Mouse (Mus musculus) olfactory bulb, adult 2 months (tissue): ENCODE data around the gene Fkbp1a. TPM values are rescaled to one million over a fixed set of nuclear protein-coding genes. Genes with fewer than 3 reads are reported as not detected.
A peak's percentile ranks its signal among the peaks of the same experiment; 100 is the strongest.

ENCODE experiments used
- H3K27ac ChIP-seq: fragments of 200-500 bp; 2 replicates; pipeline ENCODE4 v1.5.1; 2012; ENCODE audit warnings: low read depth, low read length; ENCODE audit not compliant: insufficient read depth
- H3K4me1 ChIP-seq: fragments of 200-500 bp; 2 replicates; pipeline ENCODE4 v1.6.1; 2012; ENCODE audit warnings: low read length; ENCODE audit not compliant: control insufficient read depth, insufficient read depth
- H3K4me3 ChIP-seq: fragments of 200-500 bp; 2 replicates; pipeline ENCODE4 v1.5.1; 2012; ENCODE audit warnings: mild to moderate bottlenecking, low read depth, low read length, moderate library complexity; ENCODE audit not compliant: insufficient read depth
- CTCF ChIP-seq: fragments of 200-500 bp; IDR thresholded peaks from 2 replicates; pipeline ENCODE4 v1.5.1; 2012; ENCODE audit warnings: low read depth, mild to moderate bottlenecking, low read length, moderate library complexity; ENCODE audit not compliant: insufficient read depth
- POLR2A ChIP-seq: fragments of 200-500 bp; IDR thresholded peaks from 2 replicates; pipeline ENCODE4 v1.6.1; 2012; ENCODE audit warnings: mild to moderate bottlenecking, low read depth, low read length, moderate library complexity; ENCODE audit not compliant: insufficient read depth
- WGBS: fragments of 180-500 bp; shearing (Covaris S2); methylation state at CpG from one replicate; pipeline ENCODE4 v1.1.7; 2018; 5-methylcytosine and 5-hydroxymethylcytosine counted together
- polyA plus RNA-seq: library from polyadenylated mRNA; stranded (reverse); fragments of >200 nt; gene quantifications from 2 replicates; pipeline ENCODE4 v1.2.4, GENCODE M21; 2012; ENCODE audit warnings: low replicate concordance; ENCODE audit not compliant: missing spikeins, insufficient read depth, insufficient read length

Fkbp1a gene
- polyA plus RNA-seq, result 795 TPM in 1 of 2 replicates, not detected in the other

- Histone ChIP-seq H3K27ac (peak within 1 kb of the TSS; percentile 83), H3K4me1 (peaks cover 26% of the 10 kb centered on the region), H3K4me3 (peak within 1 kb of the TSS; percentile 87)
- TF ChIP-seq CTCF (no peak), POLR2A (peak; percentile 89)
- WGBS, result 0% methylated on average over 78 of the region's 93 CpGs
Observed at GRCm38 (mm10) chr2:151542323-151543062, at the start of gene Fkbp1a. Fkbp1a (plus strand) TSS chr2:151542483.

- WGBS, result under 1% methylated on average over 73 of the region's 73 CpGs
- no peak within 1 kb of the TSS for H3K27ac ChIP-seq
- H3K4me1 ChIP-seq, result no peaks in the 10 kb centered on the region
- TF ChIP-seq POLR2A (peak; percentile 64), CTCF (peak; percentile 100)
- H3K4me3 ChIP-seq, result peak within 1 kb of the TSS; percentile 92
Observed at GRCm38 (mm10) chr2:151494035-151494803, 48.1 kb upstream of the Fkbp1a start, which contains the start of gene Nsfl1c. Nsfl1c (plus strand) TSS chr2:151494182.

DNA sequence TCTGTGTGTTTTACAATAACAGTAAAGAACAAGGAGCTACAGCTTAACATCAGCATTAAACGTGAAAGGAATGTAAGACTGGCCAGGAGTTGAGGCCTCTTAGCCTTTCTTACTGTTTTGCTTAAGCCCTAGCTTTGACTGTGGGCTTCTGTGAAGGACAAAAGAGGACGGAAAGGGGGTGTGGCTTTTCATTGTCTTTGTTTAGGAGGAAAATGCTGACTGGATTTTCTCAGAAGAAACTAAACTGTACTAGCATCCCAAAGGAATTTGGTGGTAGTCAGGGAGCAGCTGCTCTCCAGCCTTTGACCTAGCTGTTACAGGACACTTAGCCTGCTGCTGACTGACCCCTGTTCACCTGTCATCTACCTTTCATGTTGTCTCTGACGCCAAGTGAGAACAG lies 43.9 kb upstream of the Fkbp1a start:
- TF ChIP-seq POLR2A (no peak), CTCF (no peak)
- 30% methylated on average over 3 of the region's 3 CpGs for WGBS
- no peaks in the 10 kb centered on the region for H3K4me1 ChIP-seq
- no peak overlapping the region for H3K4me3 ChIP-seq
- no peak overlapping the region for H3K27ac ChIP-seq

DNA sequence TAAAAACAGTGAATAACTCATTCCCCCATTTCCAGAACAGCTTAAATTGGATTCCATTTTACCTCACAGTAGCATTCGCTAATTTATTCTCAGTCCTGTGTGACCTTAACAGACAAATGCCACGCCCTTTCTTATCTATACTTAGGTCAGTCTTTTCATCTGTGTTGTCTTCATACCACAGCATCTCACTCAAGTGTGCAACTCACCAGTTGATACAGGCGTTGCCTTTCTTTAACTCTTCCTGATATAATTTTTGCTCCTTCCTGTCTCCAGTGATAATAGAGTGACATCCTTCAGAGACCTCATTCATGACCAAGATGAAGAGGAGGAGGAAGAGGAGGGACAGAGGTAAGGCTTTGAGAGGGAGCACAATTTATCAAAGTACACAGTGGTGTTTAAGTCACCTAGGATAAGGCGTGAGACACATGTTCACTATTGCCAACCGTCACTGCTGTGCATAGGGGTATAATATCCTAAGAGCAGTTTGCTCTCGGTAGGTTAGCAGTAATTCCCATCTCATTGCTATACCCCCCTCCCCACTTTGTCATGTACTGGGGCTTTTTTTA lies 41.8 kb upstream of the Fkbp1a start:
- no peak overlapping the region for H3K27ac ChIP-seq
- no peak overlapping the region for H3K4me3 ChIP-seq
- H3K4me1 ChIP-seq, result no peaks in the 10 kb centered on the region
- 89% methylated on average over 6 of the region's 6 CpGs for WGBS
- TF ChIP-seq CTCF (no peak), POLR2A (no peak)

DNA sequence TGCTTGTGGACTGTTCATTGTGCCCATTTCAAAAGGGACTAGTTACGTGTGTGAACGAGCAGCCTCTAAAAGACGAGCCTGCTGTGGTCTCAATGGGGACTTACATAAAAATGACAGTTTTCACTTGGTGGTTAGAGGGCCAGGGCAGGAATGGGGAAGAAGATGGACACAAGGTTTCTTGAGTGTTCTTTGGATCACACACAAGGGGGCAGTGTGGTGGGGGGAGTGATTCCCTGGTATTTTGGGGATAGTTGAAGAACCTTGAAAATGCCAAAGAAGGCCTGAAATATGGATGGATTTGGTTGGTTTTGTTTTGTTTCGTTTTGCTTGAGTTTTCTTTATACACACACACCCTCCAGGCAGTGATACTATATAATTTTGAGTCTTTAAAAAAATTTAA lies 38.1 kb upstream of the Fkbp1a start:
- no peak overlapping the region for H3K27ac ChIP-seq
- no peak for TF ChIP-seq POLR2A
- no peak for TF ChIP-seq CTCF
- WGBS, result 77% methylated on average over 4 of the region's 4 CpGs
- no peaks in the 10 kb centered on the region for H3K4me1 ChIP-seq
- no peak overlapping the region for H3K4me3 ChIP-seq

- no peak for TF ChIP-seq CTCF
- TF ChIP-seq POLR2A, result no peak
Observed at GRCm38 (mm10) chr2:151512199-151512598, 30.1 kb upstream of the Fkbp1a start.

GRCm38 (mm10) chr2:151513525-151514285 lies 28.6 kb upstream of the Fkbp1a start:
- Histone ChIP-seq H3K4me3 (no peak overlapping the region), H3K4me1 (no peaks in the 10 kb centered on the region), H3K27ac (no peak overlapping the region)
- 81% methylated on average over 3 of the region's 3 CpGs for WGBS
- no peak for TF ChIP-seq CTCF
- TF ChIP-seq POLR2A, result no peak

More at GRCm38 (mm10) chr2:151512199-151512598, 30.1 kb upstream of the Fkbp1a start:
- no peak overlapping the region for H3K4me3 ChIP-seq
- H3K4me1 ChIP-seq, result no peaks in the 10 kb centered on the region
- H3K27ac ChIP-seq, result no peak overlapping the region

DNA sequence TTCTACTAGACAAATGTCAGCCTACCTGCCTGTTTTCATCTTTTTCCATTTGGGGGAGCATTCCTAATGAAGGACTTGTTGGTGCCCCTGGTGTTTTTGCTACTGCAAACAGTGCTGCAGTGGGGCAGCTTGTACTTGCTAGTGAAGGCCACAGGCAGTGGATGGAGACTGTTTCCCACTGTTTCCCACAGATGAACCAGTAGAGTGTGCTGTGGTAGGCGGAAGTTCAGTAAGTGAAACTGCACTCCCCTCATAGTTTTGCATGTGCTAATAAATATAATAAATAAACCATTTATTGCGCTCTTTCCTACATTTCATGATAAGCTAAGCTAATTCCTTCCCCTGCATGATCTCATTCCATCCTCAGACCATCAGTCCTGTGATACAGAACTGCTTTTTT lies 23.3 kb upstream of the Fkbp1a start:
- TF ChIP-seq CTCF (no peak), POLR2A (no peak)
- 84% methylated on average over 2 of the region's 2 CpGs for WGBS

More for the DNA sequence above, 23.3 kb upstream of the Fkbp1a start:
- H3K27ac ChIP-seq, result no peak overlapping the region
- H3K4me3 ChIP-seq, result no peak overlapping the region
- H3K4me1 ChIP-seq, result no peaks in the 10 kb centered on the region
